Mouse (Mus musculus): Measurements from ENCODE around the gene Ptprq. TPM values are rescaled to one million over a fixed set of nuclear protein-coding genes. Genes with fewer than 3 reads are reported as not detected.

Gene Ptprq
- polyA plus RNA-seq, 1 experiment from 2014 or later: 0.05 TPM

DNA sequence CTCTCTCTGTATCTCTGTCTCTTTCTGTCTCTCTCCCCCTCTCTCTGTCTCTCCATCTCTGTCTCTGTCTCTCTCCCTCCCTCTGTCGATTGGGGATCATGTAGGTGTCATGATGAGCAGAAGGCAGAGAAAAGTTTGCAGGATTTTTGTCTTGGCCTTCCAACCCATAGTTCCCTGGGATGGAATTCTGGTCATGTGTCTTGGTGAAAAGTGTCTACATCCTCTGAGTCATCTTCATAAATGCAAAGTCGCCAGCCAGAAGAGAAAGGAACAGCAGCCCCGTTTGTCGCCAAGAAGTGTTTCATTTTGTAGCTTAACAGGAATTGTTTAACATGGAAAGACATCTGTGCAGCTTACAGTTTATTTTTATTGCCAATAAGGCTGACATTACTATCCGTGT is 136.5 kb downstream of the Ptprq start:
- H3K4me2 ChIP-seq (ENCODE audit: low read length): no peak overlapping the region
- no peak overlapping the region for H3K27ac ChIP-seq (ENCODE audit: low read length)
- WGBS: 74% methylated on average over 5 of the region's 5 CpGs
- no peak overlapping the region for H3K9ac ChIP-seq (replicated peaks; ENCODE audit: low read depth, low read length)
- no peaks in the 10 kb centered on the region for H3K27me3 ChIP-seq (replicated peaks; ENCODE audit: control insufficient read depth, insufficient read depth, low read length)
- no peak overlapping the region for H3K4me3 ChIP-seq (replicated peaks; ENCODE audit: low read length)
- H3K9me3 ChIP-seq (ENCODE audit: control insufficient read depth, low read length): no peaks in the 10 kb centered on the region
- H3K36me3 ChIP-seq (ENCODE audit: control insufficient read depth, insufficient read depth): no peaks in the 10 kb centered on the region
- no peak for ATAC-seq
- H3K4me1 ChIP-seq (replicated peaks; ENCODE audit: control insufficient read depth, insufficient read depth, low read length): no peaks in the 10 kb centered on the region

DNA sequence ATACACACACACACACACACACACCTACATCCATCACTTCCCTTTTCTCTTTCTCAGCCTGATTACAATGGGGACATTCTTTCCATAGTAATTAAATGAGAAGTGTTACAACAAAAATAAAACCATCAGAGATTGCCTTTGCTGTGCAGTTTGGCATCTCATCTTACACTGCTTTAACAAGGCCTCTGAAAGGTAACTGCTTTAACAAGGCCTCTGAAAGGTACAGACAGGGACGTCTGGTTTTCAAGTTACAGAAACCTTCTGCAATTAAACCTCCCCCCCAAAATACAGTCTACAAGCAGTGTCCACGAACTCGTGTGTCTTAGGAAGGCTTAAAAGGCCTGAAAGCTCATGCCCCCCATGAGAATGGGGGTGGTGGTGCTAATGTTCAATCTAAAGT is 150.8 kb downstream of the Ptprq start:
- Histone ChIP-seq H3K27me3 (replicated peaks; ENCODE audit: control insufficient read depth, insufficient read depth, low read length) (no peaks in the 10 kb centered on the region), H3K4me3 (replicated peaks; ENCODE audit: low read length) (no peak overlapping the region), H3K27ac (ENCODE audit: low read length) (no peak overlapping the region), H3K9me3 (ENCODE audit: control insufficient read depth, low read length) (no peaks in the 10 kb centered on the region), H3K9ac (replicated peaks; ENCODE audit: low read depth, low read length) (no peak overlapping the region), H3K4me2 (ENCODE audit: low read length) (no peak overlapping the region), H3K4me1 (replicated peaks; ENCODE audit: control insufficient read depth, insufficient read depth, low read length) (no peaks in the 10 kb centered on the region), H3K36me3 (ENCODE audit: control insufficient read depth, insufficient read depth) (no peaks in the 10 kb centered on the region)
- ATAC-seq: no peak
- 52% methylated on average over 3 of the region's 3 CpGs for WGBS

DNA sequence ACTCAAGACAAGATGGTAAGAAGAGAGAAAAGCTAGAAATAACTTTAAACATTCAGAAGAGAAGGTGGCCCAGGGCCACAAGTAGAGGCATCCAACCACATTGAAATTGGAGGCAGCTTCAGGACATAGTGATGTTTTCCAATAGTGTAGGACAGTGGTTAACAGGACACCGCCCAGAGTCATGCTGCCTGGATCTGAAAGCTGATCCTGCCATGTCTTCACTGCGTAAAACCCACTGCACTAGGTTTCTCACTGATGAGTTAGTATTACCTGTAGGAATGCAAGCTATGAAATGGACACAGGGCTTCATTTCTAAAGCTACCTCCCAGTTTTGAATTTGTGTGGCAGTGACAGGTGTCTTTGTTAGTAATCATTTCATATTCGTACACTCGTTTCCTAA is 151.6 kb downstream of the Ptprq start:
- H3K9me3 ChIP-seq (ENCODE audit: control insufficient read depth, low read length): no peaks in the 10 kb centered on the region
- 95% methylated on average over 4 of the region's 4 CpGs for WGBS

DNA sequence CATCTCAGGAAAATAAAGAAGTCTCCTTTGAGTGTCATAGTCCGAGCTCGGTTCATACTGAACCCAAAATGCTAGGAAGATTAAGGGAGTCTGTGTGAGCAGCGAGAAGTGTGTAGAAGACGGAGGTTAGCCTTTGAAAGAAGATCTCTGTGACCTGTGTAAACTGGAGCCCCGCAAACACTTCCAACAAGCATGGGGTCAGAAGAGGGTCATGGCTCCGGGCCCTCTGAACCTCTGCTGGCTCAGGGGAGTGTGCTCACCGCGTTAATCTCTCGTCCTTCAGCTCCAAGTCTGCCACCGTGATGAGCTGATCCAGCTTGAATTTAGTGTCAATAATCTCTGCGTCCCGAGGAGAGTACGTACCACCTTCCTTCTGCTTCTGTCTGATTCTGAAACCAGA is 157.0 kb downstream of the Ptprq start:
- Histone ChIP-seq H3K4me1 (replicated peaks; ENCODE audit: control insufficient read depth, insufficient read depth, low read length) (no peaks in the 10 kb centered on the region), H3K9ac (replicated peaks; ENCODE audit: low read depth, low read length) (no peak overlapping the region), H3K4me3 (replicated peaks; ENCODE audit: low read length) (no peak overlapping the region), H3K36me3 (ENCODE audit: control insufficient read depth, insufficient read depth) (no peaks in the 10 kb centered on the region), H3K27ac (ENCODE audit: low read length) (no peak overlapping the region), H3K27me3 (replicated peaks; ENCODE audit: control insufficient read depth, insufficient read depth, low read length) (no peaks in the 10 kb centered on the region), H3K4me2 (ENCODE audit: low read length) (no peak overlapping the region), H3K9me3 (ENCODE audit: control insufficient read depth, low read length) (no peaks in the 10 kb centered on the region)
- no peak for ATAC-seq
- WGBS: 43% methylated on average over 13 of the region's 13 CpGs

More for the DNA sequence above, 151.6 kb downstream of the Ptprq start:
- no peak overlapping the region for H3K4me3 ChIP-seq (replicated peaks; ENCODE audit: low read length)
- no peaks in the 10 kb centered on the region for H3K36me3 ChIP-seq (ENCODE audit: control insufficient read depth, insufficient read depth)
- H3K4me2 ChIP-seq (ENCODE audit: low read length): no peak overlapping the region
- no peaks in the 10 kb centered on the region for H3K27me3 ChIP-seq (replicated peaks; ENCODE audit: control insufficient read depth, insufficient read depth, low read length)
- H3K27ac ChIP-seq (ENCODE audit: low read length): no peak overlapping the region
- no peaks in the 10 kb centered on the region for H3K4me1 ChIP-seq (replicated peaks; ENCODE audit: control insufficient read depth, insufficient read depth, low read length)
- ATAC-seq: no peak
- no peak overlapping the region for H3K9ac ChIP-seq (replicated peaks; ENCODE audit: low read depth, low read length)

DNA sequence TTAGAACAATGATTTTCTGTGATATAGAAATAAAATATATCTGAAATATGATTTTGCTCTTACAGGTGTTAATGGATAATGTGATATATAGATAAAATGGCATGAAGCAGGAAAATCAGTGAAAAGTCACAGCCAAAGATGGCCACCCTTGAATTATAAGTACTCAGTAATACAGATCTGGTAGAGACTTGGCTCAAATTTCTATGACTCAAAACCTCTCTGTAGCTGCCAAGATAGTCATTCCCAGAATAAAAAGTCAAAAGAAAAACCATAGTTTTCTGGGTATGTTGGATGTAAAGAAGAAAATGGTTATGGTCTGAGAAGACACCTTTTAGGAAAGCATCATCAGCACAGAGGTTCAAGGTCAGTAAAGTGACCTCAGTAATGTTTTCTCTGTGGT is 159.0 kb downstream of the Ptprq start:
- Histone ChIP-seq H3K4me1 (replicated peaks; ENCODE audit: control insufficient read depth, insufficient read depth, low read length) (no peaks in the 10 kb centered on the region), H3K36me3 (ENCODE audit: control insufficient read depth, insufficient read depth) (no peaks in the 10 kb centered on the region), H3K9me3 (ENCODE audit: control insufficient read depth, low read length) (no peaks in the 10 kb centered on the region), H3K4me2 (ENCODE audit: low read length) (no peak overlapping the region), H3K9ac (replicated peaks; ENCODE audit: low read depth, low read length) (no peak overlapping the region), H3K27ac (ENCODE audit: low read length) (no peak overlapping the region), H3K4me3 (replicated peaks; ENCODE audit: low read length) (no peak overlapping the region), H3K27me3 (replicated peaks; ENCODE audit: control insufficient read depth, insufficient read depth, low read length) (no peaks in the 10 kb centered on the region)
- no peak for ATAC-seq

DNA sequence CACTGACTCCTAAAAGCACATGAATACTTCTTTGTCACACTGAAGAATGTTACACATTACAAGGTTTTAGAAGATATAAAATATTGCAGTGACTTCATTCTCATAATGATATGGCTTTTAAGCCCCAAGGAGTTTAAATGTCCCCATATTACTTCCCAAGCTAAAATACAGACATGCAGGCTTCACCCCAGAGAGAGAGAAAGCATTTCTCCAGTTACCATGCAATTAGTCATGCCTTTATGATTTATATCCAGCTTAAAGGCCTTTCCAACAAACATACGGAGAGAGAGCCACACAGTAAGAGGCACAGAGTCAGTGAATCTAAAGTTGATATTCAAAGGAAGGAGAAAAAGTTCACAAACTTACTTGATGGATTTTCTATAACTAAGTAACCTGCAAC is 176.8 kb downstream of the Ptprq start:
- no peak overlapping the region for H3K4me3 ChIP-seq (replicated peaks; ENCODE audit: low read length)
- ATAC-seq: no peak
- H3K9me3 ChIP-seq (ENCODE audit: control insufficient read depth, low read length): no peaks in the 10 kb centered on the region
- H3K9ac ChIP-seq (replicated peaks; ENCODE audit: low read depth, low read length): no peak overlapping the region
- no peaks in the 10 kb centered on the region for H3K27me3 ChIP-seq (replicated peaks; ENCODE audit: control insufficient read depth, insufficient read depth, low read length)
- no peak overlapping the region for H3K4me2 ChIP-seq (ENCODE audit: low read length)
- WGBS: 65% methylated on average over 1 of the region's 1 CpGs
- H3K4me1 ChIP-seq (replicated peaks; ENCODE audit: control insufficient read depth, insufficient read depth, low read length): no peaks in the 10 kb centered on the region
- H3K27ac ChIP-seq (ENCODE audit: low read length): no peak overlapping the region
- no peaks in the 10 kb centered on the region for H3K36me3 ChIP-seq (ENCODE audit: control insufficient read depth, insufficient read depth)

DNA sequence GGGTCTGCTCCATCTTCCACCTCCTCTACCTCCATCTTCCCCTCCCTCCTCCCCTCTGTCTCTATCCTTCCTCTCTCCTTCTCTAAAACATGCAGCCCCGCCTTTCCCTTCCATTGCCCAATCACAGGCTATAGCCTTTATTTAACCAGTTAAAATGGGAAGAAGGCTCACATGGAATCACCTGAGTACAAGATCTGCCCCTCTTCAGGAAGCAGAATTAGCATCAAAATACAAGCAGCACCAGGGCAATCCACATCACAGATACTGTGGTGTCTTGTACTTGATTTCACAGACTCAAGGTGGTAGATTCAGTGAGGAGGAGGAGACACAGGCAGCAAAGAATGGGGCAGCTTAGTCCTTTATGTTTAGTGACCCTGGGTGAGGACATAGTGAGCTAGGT is 191.1 kb downstream of the Ptprq start:
- 81% methylated on average over 1 of the region's 1 CpGs for WGBS
- no peak overlapping the region for H3K27ac ChIP-seq (ENCODE audit: low read length)
- no peaks in the 10 kb centered on the region for H3K36me3 ChIP-seq (ENCODE audit: control insufficient read depth, insufficient read depth)
- no peaks in the 10 kb centered on the region for H3K27me3 ChIP-seq (replicated peaks; ENCODE audit: control insufficient read depth, insufficient read depth, low read length)
- H3K4me3 ChIP-seq (replicated peaks; ENCODE audit: low read length): no peak overlapping the region
- no peak for ATAC-seq
- no peak overlapping the region for H3K9ac ChIP-seq (replicated peaks; ENCODE audit: low read depth, low read length)
- H3K4me2 ChIP-seq (ENCODE audit: low read length): no peak overlapping the region
- no peaks in the 10 kb centered on the region for H3K4me1 ChIP-seq (replicated peaks; ENCODE audit: control insufficient read depth, insufficient read depth, low read length)
- no peaks in the 10 kb centered on the region for H3K9me3 ChIP-seq (ENCODE audit: control insufficient read depth, low read length)

DNA sequence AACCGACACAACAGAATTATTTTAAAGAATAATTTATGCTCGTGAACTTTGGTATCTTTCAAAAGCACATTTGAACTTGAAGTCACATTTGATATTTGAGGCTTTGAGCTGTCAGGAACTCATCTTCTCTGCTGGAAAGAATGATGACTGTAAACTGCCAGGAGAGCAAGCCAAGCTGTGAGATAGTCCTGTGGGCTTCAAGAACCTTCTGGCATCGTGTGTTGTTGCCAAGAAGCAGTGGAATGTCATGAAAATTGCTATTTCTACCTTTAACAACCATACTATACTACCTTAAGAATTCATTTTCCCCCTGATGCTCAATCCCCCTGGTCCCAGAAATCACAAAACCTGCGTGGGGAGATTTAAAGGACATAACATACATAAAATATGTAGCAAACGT is 200.6 kb downstream of the Ptprq start:
- no peak for ATAC-seq
- no peaks in the 10 kb centered on the region for H3K27me3 ChIP-seq (replicated peaks; ENCODE audit: control insufficient read depth, insufficient read depth, low read length)
- no peak overlapping the region for H3K27ac ChIP-seq (ENCODE audit: low read length)
- no peaks in the 10 kb centered on the region for H3K4me1 ChIP-seq (replicated peaks; ENCODE audit: control insufficient read depth, insufficient read depth, low read length)
- H3K9me3 ChIP-seq (ENCODE audit: control insufficient read depth, low read length): no peaks in the 10 kb centered on the region
- 76% methylated on average over 5 of the region's 5 CpGs for WGBS
- H3K4me3 ChIP-seq (replicated peaks; ENCODE audit: low read length): no peak overlapping the region
- no peak overlapping the region for H3K9ac ChIP-seq (replicated peaks; ENCODE audit: low read depth, low read length)
- H3K4me2 ChIP-seq (ENCODE audit: low read length): no peak overlapping the region
- no peaks in the 10 kb centered on the region for H3K36me3 ChIP-seq (ENCODE audit: control insufficient read depth, insufficient read depth)

DNA sequence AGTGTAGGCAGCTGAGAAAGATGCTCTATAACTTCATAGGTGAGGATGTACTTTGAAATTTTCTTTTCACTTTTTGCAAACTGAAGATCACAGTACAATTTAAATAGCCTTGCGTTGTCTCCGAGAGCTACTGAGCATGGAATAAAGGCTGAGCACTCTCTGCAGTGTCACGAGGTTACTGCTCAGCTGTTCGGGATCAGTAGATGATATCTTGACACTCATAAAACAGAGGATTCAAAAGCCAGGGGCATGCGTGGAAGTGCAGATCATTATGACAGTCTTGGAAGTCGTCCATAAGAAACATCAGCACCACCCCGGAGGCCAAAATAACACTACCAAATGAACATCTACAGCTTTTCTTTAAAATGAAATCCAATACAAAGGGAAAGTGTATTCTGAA is 203.2 kb downstream of the Ptprq start:
- ATAC-seq: no peak
- no peak overlapping the region for H3K27ac ChIP-seq (ENCODE audit: low read length)
- H3K36me3 ChIP-seq (ENCODE audit: control insufficient read depth, insufficient read depth): no peaks in the 10 kb centered on the region
- 80% methylated on average over 7 of the region's 7 CpGs for WGBS
- no peaks in the 10 kb centered on the region for H3K4me1 ChIP-seq (replicated peaks; ENCODE audit: control insufficient read depth, insufficient read depth, low read length)
- H3K4me2 ChIP-seq (ENCODE audit: low read length): no peak overlapping the region
- no peak overlapping the region for H3K9ac ChIP-seq (replicated peaks; ENCODE audit: low read depth, low read length)
- no peaks in the 10 kb centered on the region for H3K9me3 ChIP-seq (ENCODE audit: control insufficient read depth, low read length)
- H3K27me3 ChIP-seq (replicated peaks; ENCODE audit: control insufficient read depth, insufficient read depth, low read length): no peaks in the 10 kb centered on the region
- H3K4me3 ChIP-seq (replicated peaks; ENCODE audit: low read length): no peak overlapping the region

DNA sequence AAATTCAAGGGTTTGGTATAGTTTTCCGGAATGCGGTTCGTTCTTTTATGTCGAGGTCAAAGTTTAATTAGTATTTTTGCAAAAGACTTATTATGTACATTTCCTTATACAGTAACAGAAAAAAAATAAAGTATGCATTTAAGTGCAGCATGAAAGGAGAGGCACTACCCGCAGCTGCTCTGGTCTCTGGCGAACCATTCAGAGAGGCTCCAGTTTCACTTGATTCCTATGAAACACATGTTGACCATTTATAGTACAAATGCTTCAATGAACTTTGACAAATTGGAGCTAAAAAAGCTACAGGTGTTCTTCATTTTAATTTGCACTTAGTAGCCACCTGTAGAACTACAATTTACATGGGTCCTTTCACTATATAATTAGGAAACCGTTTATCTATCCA is 205.1 kb downstream of the Ptprq start:
- H3K27me3 ChIP-seq (replicated peaks; ENCODE audit: control insufficient read depth, insufficient read depth, low read length): no peaks in the 10 kb centered on the region
- ATAC-seq: no peak
- H3K9ac ChIP-seq (replicated peaks; ENCODE audit: low read depth, low read length): no peak overlapping the region
- WGBS: 68% methylated on average over 7 of the region's 7 CpGs
- H3K9me3 ChIP-seq (ENCODE audit: control insufficient read depth, low read length): no peaks in the 10 kb centered on the region
- H3K4me1 ChIP-seq (replicated peaks; ENCODE audit: control insufficient read depth, insufficient read depth, low read length): no peaks in the 10 kb centered on the region
- no peak overlapping the region for H3K4me3 ChIP-seq (replicated peaks; ENCODE audit: low read length)
- H3K27ac ChIP-seq (ENCODE audit: low read length): no peak overlapping the region
- H3K36me3 ChIP-seq (ENCODE audit: control insufficient read depth, insufficient read depth): no peaks in the 10 kb centered on the region
- no peak overlapping the region for H3K4me2 ChIP-seq (ENCODE audit: low read length)
